Mouse (Mus musculus) cerebellum, adult 8-10 months (tissue): ENCODE measurements around the gene Tmem229b.
"Not testable (repeated sequence)": the region's sequence is repeated elsewhere in the genome, so short reads cannot be mapped to it uniquely, and the experiment has no call there.

ENCODE experiments used
- DNase-seq: peaks from one replicate; pipeline ENCODE4 v3.0.0; 2022

The Tmem229b gene

DNA sequence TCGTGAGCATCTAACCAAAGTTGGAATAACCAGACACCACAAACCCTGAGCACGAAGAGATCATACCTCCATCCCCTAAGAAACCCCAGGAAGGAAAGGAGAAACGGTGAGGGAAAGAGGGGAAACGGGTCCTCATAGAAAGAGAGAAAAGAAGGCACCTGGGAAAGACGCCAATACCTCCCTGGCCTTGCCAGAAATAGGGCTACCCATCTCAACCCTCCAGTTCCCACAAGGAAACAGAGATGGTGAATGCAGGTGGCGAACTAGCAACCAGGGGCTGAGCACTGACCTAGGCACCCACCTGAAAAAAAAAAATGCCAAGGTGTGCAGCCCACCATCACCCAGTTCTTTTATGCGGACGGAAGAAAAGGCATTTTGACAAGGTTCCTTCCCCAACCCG is 1.4 kb downstream of the Tmem229b start:
- peak; percentile 63 for DNase-seq

DNA sequence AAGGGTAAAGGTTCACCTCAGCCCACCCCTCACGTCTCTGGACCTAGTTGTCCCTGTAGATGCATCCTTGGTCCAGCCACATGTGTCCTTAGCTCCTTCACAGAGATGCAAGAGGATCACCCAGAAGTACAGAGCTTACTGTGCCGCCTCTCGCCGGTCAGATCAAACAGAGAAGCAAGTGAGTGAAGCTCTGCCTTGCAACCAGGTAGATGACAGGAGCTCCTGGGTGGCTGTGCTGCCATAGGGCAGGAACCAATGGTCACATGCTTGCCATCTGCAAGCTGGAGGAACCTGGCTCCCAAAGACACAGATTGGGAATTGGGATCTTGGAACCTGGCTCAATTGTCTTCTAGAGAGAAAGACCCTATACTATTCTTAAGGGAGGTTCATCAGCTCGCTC is 2.0 kb downstream of the Tmem229b start:
- DNase-seq = peak; percentile 77

DNA sequence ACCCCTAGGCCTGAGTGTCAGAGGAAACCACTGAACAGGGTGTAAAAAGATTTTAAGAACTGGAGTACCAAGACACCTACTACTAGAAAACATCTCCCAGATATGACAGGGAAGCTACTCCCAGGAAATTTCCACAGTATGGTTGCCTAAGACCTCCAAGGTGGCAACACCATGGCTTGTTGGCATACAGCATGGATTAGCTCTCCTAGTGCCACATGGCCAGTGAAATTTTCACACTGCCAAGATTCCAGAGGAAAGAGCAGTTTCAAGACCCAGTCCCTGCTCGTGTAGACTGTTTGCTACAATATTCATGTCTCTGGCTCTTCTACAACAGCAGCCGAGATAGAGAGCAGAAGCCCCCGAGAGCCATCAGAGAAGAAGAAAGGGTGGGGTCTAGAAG is 4.4 kb downstream of the Tmem229b start:
- no peak for DNase-seq

DNA sequence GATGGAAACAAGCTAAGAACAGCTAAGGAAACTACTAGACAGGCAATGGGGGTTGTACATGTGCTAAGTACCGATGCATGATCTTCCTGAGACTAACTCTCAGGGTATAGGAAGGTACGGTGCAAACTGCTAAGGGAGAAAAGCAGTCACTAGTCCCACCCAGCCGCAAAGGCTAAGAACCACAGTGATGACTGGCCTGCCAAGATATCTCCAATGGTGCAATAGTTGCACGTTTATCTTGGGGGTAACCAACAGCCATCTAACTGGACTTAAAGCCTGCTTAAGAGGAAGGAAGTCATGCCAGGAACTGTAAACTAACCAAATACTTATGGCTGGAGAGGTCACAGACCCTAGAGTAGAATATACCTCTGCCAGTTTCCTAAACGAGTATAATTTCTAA is 5.0 kb downstream of the Tmem229b start:
- no peak for DNase-seq

DNA sequence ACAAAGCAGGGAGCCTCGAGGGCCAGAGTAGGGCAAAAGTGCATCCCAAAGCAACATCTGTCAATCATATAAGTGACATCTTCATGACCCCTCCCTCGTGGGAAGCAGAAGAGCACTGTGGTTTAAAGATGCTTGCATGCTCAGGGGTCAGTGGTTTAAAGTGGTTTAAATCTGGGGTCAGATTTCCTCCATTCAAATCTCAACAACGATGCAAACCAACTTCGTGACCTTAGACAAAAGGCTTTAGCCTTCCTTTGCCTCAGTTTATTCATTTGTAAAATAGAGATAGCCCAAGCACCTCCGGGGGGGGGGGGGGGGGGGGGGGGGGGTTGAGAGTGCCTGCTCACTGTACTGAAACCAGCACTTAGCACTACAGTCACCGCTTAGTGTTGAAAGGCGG is 10.7 kb downstream of the Tmem229b start:
- no peak for DNase-seq

DNA sequence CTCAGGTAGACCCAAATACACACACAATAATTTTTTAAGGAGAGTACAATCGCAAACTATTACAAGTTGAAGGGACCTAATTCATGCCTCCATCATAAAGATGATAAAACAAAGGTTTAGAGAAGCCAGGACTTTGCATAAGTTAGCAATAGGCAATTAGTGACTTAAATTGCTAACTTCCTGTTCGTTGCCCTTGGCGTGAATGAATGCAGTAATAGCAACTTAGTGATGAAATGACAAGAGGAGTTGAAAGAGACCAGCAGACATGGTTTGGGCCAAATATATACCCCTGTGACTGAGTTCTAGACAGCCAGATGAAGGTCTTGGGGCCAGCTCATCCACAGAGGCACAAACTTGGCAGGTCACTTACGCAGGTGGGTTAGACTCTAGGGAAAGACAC is 11.2 kb downstream of the Tmem229b start:
- DNase-seq = no peak

DNA sequence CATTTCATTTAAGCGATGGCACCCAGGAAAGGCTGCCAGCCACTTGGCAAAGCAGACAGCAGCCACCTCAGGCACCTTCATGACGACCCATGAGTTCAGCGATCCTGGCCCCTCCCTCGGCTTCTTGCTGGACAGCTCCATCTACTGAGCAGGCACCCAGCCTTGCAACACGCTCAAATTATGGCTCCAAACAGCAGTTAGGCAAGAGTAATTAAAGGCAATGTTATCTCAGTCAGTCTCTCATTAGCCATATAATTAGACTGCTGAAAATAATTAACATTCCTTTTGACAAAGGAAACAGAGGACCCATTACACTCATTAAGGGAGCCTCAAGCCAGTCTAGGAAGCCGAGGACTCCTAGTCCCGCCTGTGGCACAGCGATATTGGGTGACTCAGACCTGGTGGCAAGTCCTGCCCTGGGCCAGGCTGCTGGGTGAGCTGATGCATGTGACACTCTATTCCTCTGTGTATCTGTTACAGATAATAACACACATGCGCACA is 19.8 kb downstream of the Tmem229b start:
- DNase-seq = peak; percentile 60

DNA sequence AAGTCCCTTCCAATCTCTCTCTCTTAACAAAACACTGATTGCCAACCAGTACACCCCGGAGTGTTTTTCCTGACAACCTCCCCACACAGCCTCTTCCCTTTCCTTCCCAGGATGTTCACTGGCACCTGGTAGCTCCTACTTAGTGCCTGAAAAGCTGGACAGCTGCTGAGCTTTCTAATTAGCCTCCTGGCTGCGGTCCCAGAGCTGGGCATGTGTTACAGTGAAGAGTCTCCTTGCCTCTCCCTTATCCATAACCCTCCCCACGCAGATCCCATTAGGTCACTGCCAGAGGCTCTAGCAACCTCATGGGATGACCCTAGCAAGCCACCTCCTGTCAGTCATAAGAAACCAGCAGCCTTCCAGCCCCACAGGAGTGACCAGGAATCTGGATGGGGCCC is 23.4 kb downstream of the Tmem229b start:
- DNase-seq = peak; percentile 64

DNA sequence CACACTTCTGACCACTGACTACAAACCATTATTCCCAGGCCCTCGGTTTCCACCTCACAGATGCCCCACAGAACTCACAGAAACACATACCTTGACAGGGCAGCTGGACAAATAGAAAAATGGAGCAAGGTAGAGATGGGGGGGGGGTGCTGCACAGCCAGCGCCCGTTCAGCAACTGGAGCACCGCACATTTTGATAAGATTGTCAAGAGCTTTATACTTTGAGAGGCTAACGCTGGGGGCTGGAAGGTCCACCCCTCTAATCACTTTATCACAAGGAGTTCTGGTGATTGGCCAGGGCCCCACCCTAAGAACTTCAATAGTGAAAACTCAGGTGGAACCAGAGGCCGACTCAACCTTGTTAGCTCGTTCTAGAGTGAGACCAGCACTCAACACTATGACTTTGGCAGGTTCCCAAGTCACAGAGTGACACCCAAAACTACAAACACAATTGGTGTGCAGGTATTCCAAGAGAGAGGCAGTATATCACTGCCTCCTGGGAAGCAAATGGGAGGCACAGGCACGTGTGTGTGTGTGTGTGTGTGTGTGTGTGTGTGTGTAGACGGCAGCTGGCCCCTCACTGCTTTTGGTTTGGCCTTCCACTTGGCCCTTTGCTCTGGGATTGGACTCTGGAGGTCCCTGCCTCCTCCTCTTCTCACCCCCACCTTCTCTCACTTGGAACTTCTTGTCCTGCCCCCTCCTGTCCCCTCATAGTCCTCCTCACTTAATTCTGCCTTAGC is 24.0 kb downstream of the Tmem229b start:
- peak; percentile 35 for DNase-seq

DNA sequence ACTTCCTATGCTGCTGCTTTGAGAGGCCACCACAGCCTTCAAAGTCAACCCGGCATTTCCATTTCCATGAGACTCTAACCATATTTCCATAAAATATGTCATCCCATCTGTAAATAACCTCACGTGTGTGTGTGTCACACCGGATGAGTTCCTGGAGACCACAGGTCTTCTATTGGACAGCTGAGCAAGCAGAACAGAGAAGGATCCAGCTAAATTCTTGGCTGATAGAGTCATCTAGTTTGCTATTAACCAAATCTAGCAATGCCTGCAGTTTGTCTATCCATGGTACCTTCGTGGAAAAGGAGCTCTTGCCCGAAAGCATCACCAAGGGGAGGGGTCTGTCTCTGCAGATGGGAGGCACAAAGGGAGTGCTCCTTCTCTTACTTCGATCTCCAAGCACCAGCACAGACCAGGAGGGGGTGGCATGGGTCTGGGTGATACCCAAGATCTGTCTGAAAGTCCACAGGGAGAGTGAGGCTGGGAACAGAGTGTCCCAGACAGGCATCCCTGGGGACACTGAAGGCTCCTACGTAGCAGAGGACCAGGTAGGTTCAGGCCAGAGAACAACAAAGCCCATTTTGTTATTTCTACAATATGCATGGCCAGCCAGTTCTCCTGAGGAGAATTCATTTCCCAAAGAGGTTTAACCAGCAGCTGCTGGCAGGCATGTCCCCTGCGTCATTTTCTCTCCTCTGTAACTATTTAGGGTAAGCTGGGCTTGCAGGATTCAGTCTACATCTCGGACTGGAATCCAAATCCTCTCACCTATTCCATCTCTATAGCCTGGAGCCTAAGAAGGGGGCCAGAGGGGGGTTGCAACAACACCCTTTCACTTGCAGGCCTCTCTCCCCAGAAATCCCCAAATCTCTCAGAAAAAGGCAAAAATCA is 25.2 kb downstream of the Tmem229b start:
- peak; percentile 24 for DNase-seq

DNA sequence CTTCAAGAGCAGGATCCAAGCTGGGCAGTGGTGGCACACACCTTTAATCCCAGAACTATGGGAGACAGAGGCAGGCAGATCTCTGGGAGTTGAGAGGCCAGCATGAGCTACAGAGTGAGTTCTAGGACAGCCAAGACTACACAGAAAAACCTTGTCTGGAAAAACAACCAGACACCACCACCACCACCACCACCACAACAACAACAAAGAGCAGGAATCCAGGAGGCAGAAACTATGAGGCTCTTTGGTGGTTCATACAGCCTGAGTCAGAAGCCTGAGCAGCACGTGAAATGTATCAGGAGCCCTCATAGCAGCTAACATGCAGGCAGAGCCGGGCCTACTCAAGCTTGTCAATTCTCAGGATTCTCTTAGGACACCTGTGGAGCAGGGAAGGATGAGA is 26.3 kb downstream of the Tmem229b start:
- no peak for DNase-seq

DNA sequence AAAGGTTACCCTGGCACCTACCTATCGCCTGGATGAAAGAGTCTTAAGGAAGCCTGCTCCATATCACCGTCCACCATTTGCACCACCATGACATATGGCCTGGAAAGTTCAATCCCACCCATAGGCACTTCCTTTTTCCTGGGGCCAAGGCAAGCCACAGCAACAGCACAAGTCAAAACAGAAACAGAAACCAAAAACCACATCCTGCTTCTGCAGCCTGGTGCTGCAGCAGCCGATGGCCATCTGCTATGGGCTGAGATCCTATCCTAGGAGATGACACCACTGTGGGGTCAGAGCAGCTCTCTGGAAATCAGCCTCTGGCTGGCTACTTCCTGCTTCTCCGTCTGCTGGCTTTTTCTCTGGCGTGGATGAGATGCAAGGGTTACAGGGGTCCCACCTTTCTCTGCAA is 26.7 kb downstream of the Tmem229b start:
- DNase-seq = no peak

DNA sequence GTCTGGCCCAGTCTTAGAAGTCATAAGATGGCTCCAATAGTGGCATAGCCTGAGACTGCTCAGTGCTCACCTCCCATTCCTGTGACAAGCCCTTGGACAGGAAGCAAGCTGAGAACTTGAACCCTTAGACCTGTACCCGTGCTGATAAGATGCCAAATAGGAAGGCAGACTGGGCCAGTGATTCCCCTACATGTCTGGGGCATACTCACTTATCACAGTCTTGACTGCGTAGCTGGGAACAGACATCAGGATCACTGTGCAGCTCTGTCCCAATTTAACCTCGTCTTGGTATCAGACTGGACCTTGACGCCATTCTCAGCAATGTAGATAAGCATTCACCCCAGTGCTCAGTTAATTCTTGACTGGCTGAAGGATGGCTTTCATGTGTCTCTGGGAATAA is 29.9 kb downstream of the Tmem229b start:
- no peak for DNase-seq

DNA sequence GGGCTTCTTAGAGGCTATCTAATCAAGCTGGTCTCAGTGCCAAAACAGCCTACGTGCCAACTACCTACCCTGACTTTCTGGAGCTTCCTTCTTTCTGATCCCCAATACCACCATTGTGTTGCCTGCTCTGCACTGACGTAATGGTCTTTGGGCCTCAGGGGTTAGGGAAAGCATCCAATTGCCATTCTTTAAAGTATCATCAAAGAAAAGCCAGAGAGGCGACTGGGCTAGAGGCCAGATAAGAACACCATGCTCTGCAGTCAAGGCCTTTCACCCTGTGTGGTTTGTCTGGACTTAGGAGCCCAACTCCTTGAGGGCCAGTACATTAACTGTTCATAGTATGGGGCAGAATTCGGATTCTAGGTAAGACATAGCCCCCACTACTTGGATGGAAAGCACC is 30.3 kb downstream of the Tmem229b start:
- no peak for DNase-seq

DNA sequence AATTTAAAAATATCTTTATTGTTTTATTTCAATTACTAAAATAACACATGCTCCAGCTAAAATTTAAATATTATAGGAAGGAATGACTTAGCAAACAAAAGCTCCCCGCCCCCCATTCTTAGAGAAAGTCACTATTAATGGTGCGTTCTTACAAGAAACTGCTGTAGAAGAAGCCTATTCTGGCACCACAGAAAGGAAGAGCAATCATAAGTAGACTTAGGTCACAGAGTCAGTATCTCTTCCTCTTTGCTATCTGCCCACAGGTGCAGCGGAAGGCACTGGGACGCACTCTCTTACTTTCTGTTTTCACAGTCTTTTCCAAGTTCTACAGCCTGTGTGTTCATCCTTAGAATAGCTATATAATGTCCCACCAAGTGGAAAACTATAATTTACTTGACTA is 31.6 kb downstream of the Tmem229b start:
- DNase-seq = no peak

DNA sequence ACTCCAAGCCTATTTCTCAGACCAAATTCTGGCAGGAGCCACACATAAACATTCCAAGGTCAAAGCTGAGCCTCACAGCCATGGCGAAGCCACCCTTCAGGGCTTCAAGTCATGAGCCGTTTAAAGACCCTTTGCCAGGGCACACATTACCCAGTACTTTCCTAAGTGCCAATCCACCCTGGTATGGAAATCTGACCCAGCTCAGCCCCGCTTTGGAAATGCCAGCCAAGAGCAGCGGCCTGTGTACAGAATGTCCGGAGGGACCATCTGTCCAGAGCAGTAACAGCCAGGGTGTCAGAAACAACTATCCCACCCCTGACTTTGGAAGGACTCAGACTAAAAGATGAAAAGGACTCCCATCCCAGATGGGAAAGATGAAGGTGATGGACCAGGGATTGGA is 32.7 kb downstream of the Tmem229b start:
- DNase-seq = peak; percentile 72

DNA sequence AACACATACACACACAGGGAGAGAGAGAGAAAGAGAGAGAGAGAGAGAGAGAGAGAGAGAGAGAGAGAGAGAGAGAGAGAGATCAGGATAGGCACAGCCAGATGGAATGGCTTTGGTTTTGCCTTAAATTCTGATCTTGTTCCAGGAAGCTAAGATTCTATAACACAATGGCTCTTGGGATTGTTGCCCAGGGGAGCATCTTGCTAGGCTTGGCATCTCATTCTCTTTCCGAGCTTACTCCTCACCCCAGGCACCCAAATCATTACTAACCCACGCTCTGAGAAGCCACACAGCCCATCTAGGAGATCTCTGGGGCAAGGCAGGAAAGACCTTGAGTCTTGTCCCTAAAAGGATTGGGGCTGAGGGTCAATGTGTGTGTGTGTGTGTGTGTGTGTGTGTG is 33.6 kb downstream of the Tmem229b start:
- no peak for DNase-seq

DNA sequence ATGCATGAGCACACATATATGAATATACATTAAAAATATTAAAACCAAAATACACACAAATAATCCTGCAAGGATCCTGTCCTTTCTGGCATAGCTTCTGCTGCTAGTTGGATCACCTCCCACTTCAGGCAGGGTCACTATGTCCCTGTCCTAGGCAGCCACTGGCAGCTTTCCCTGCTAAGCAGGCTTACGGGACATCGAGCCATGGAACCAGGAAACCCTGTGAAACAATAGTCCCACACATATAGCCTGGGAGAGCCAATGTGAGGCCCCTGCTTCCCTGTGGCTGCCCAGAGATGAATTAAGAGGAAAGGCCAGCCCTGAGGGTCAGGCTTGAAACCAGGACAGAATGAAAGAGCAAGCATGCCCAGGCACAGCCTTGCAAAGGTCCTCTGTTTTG is 35.8 kb downstream of the Tmem229b start:
- DNase-seq = peak; percentile 60

DNA sequence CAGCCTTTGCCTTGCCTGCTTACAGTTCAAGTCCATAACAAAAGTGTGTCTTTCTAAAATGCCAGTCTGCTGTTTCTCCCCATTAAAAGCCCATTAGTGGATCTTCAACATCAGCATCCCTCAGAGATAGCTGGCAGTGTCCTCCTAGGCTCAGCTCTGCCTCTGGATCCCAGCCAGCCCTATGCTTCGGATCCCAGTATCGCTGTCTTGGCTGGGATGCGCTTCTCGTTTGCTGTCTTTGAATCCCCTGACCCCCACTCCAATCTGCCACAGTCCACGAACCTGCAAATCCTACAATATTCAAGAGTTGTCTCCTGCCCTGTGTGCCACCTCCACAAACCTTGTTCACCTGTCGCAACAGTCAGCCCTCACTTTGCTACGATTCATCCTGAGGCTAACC is 36.7 kb downstream of the Tmem229b start:
- peak; percentile 67 for DNase-seq

DNA sequence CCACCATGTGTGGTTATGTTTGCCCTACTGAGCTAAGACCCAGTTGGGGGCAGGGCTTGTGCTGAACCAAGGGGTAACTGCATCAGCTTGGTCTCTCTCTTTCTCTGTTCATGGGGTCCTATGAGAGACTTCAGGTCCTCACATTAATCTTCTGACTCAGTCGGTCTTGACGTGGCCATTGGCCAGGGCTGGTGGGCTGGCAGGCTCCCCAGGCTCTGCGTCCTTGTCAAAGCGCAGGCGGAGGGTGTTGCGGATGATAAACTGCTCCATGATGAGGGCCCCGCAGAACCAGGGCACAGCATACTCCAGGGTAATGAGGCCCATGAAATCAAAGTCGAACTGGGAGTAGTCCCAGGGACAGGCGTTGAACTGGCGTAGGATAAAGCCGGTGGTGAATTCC is 42.9 kb downstream of the Tmem229b start:
- DNase-seq = not testable (repeated sequence)

DNA sequence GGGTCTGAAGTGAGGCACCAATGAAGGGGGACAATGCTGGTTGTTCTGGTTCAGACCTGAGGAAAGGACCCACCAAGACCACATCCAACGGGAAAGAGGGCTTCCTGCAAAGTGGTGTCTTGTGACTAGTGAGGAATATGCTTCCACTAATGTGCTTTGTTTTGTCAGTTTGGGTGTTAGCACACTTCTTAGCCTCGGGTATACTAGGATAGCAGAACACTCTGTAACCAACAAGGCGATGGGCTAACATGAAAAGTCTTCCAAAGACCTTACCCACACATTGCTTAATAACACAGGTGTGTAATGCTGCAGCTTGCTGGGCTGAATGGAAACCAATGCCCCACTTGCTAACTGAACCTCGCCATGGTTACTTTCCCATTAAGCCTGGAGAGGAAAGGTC is 51.0 kb downstream of the Tmem229b start:
- DNase-seq = no peak

DNA sequence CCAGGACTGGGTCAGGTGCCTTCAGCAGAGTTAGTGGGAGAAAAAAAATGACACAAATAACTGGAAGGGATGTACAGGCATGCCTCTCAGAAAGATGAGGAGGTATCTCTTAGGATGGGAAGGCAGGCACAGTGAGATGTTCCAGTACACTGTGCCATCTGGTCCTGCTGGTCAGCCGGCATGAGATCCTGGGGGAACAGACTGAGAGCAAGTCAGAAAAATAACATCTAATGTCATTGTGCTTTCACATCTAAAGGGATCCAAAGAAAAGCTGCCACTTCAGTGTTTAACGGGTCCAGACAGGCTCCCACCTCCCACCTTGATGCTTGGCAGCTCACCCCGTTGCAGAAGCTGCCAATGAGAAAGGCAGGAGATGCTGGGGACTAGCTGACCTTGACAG is 54.9 kb downstream of the Tmem229b start:
- peak; percentile 86 for DNase-seq

DNA sequence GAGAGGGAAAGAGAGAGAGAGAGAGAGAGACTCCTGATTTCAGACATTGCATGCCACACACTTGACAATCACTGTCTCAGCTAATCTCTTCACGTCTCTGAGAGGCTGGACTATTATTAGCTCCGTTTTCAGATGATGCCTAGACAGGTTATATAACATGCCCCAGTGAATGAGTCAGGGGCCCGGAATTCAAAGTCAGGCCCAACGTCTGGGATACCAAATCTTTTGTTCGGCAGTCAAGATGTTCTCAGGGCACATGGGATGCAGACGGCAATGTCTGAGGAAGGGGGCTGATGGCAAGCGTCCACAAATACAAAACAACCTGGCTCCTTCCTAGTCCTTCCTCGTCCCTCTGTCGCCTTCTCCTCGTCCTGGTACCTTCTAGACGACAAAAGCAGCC is 55.4 kb downstream of the Tmem229b start:
- peak; percentile 72 for DNase-seq

DNA sequence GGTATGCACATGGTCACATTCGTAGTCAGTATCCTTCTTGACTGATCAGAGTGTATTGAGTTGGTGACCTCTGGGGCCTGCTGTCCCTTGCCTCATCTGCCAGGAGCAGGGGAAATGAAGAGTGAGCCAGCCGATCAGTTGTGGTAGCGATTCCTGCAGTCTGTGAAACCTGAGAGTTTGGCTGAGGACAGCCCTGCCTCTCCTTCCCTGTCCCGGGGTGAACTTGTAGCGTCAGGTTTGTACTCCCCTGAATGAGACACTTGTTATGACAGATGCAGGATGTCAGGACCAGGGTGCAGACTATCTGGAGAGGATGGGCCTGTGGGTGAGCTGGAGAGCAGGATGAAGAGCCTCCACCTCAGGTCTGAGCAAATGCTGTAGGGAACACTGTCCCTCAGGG is 59.8 kb downstream of the Tmem229b start:
- DNase-seq = no peak
